Mouse (Mus musculus) hindlimb bud, embryonic 11.5 days (tissue): ENCODE data around the gene Bri3.

Experiments used
- DNase-seq: peaks from one replicate; pipeline ENCODE4 v3.0.0-alpha.2; 2012; ENCODE audit warnings: low read depth, low spot score; ENCODE audit errors: extremely low spot score

Gene Bri3

GRCm38 (mm10) chr5:144260464-144260863, 16.2 kb downstream of the Bri3 start:
- no peak for DNase-seq

- DNase-seq, result no peak
Observed at GRCm38 (mm10) chr5:144261309-144261708, 17.1 kb downstream of the Bri3 start.

GRCm38 (mm10) chr5:144261829-144262228, 17.6 kb downstream of the Bri3 start:
- DNase-seq, result no peak

GRCm38 (mm10) chr5:144263082-144263481, 18.8 kb downstream of the Bri3 start:
- no peak for DNase-seq

GRCm38 (mm10) chr5:144263496-144263895, 19.3 kb downstream of the Bri3 start:
- DNase-seq, result no peak

DNA sequence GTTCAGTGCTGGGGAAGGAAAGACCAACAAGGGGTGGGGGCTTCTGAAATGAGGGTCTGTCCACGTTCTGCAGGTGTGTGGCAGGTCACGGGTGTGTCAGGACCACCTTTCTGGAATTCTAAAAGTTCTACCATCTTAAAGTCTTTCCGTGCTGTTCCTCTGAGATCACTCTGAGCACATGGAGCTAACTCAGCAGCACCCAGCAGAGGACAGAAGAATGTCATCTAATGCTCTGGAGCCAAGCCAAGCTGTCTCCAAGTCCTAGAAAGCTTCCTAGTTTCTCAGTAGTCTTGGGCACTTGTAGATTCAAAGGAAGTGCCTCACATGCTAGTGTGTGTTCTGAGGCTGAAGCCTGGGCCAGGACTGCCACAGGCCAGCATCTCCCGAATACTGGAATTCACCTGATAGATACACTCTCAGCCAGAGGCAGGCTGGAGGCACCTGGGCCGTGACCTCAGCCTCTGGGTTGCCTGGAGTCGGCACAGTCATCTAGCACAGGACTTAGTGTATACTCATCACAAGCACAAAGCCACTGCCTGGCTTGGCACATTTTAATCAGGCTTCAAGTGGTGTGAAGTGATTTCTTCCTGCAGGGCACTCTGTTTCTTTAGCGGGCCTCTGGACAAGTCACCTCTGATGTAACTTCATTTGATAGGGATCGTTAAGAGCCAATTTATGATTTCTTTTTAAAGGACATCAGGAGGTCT, 23.5 kb downstream of the Bri3 start:
- DNase-seq, result no peak

DNA sequence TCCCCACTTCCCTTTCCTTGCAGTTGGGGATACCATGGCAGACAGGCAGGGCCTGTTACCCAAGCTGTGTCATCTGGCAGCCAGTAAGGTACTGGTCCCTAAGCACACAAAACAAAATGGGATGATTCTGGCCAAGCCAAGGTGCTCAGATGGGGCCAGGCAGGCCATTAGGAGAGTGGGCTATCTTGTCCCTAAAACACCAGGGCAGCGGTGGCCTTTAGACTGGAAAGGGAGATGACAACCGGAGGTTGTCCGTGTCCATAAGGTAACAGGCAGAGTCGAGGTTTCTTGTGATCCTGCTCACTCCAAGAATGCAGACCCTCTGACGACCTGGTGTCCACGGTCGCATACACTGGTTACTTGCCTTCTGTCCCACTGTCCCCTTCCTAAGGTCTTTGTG, 25.7 kb downstream of the Bri3 start:
- DNase-seq, result no peak

DNA sequence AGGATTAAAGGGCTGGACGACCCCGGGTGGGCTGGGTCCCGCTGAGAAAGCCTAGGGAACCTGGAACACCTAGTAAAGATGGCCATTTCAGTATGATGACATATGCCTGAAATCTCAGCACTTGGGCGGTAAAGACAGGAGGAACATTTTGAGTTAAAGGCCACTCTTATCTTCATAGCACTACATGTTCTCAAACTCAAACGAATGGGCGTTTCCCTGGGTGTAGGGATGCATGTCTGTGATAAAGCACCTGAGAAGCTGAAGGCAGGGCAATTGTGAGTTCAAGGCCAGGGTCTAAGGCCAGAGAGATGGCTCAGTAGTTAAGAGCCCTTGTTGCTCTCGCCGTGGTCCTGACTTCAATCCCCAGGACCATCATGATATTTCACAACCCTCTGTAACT, 26.2 kb downstream of the Bri3 start:
- DNase-seq, result no peak

GRCm38 (mm10) chr5:144271118-144271517, 26.9 kb downstream of the Bri3 start:
- DNase-seq, result no peak

GRCm38 (mm10) chr5:144271772-144272171, 27.5 kb downstream of the Bri3 start:
- DNase-seq, result no peak

DNA sequence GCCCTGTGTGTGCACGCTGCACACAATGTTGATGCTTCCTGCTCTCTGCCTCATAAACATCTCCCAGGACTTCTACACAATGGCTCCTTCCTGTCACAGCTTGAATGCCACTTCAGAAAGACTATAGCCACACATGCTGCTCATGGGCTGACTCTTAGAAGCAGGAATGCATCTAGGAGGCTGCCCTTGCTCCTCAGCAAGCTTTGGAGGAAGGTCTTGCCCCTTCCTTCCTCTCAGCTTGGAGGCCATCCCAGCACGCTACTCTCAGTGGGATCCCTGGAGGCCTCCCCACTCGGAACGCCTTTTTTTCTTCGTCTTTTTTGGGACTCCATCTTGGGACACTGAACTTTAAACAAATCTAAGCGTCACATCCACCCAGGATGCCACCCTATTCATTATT, 30.7 kb downstream of the Bri3 start:
- no peak for DNase-seq

- no peak for DNase-seq
Observed at GRCm38 (mm10) chr5:144276898-144277630, 32.8 kb downstream of the Bri3 start.

GRCm38 (mm10) chr5:144278374-144278960, 34.2 kb downstream of the Bri3 start:
- no peak for DNase-seq

GRCm38 (mm10) chr5:144279081-144279541, 34.9 kb downstream of the Bri3 start:
- DNase-seq, result no peak

- DNase-seq, result no peak
Observed at GRCm38 (mm10) chr5:144279926-144280325, 35.7 kb downstream of the Bri3 start.

- DNase-seq, result no peak
Observed at GRCm38 (mm10) chr5:144282470-144283260, 38.4 kb downstream of the Bri3 start.

GRCm38 (mm10) chr5:144283551-144284031, 39.4 kb downstream of the Bri3 start:
- DNase-seq, result no peak

DNA sequence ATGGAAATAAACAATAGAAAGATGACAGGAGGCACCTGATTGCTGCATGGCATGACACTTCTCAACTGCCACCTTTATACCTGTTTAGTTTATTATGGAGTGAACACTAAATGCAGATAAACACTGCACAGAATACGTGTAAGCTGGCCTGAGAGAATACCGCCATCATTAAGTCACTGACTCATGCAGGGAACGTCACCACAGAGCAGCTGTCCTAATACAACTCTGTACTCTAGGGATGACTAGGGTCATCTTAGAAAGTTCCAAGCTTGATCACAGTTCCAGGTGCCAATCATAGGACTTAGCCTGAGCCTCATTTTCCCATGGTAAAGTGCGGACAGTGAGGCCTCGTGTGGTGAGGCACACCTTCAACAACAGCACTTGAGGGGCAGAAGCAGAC, 40.4 kb downstream of the Bri3 start:
- no peak for DNase-seq

DNA sequence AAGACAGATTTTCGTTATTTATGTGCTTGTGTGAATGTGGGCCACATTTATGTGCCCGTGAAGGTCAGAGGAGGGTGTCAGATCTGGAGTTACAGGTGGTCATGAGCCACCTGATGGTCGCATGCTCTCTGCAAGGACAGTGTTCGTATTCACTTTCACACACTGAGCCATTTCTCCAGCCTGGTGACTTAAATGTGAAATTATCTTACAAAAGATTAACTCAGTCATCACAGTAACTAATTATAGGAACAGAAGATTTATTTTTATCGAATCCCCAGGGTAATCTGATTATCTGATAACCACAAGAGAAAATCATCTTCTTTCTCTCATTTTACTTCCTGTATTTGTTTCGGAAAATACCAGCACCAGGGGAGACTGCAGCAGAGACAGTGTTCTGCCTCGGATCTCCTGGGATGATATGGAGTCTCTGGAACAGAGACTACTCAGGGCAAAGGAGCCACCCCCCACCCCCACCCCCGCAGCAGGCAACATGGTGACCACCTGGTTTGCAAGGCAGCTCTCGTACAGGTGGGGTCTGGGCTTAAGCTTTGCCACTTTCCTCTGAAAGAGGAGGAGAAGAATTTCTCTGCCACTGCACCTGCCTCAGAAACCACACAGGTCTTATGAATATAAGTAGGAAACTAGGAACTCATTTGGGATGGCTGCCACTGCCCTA, 42.5 kb downstream of the Bri3 start:
- DNase-seq, result no peak

DNA sequence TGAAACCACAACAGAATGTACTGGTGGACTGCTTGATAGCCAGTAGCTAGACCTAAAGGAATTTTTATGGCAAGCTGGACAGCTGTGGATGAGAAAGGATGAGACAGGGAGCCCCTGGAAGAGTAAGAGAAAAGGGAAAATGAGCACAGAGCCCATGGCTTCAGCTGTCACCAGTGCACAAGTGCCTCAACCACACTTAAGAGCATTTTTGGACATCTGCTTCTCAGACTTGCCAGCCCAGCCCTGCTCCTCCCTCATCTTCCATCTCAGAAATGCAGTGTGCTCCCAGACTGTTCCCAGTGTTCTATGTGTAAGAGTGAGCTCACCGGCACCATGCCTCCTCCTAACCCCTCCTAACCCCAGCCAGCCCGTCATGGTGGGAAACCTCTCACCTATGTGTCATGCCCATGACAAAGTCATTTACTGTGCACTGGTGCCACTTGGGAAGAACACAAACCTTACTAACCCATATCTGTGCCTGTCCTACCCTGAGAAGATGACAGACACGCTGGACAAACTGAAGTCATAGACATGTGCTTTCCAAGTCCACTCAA, 43.1 kb downstream of the Bri3 start:
- DNase-seq, result no peak
